Mouse (Mus musculus) cerebellum, adult 11 months (tissue): ENCODE results near the gene Nxpe2.
"Not testable (repeated sequence)": the region's sequence is repeated elsewhere in the genome, so short reads cannot be mapped to it uniquely, and the experiment has no call there.

ENCODE experiments used
- DNase-seq: peaks from one replicate; pipeline ENCODE4 v3.0.0; 2022

The Nxpe2 gene

GRCm38 (mm10) chr9:48353148-48353698 lies at the start of gene Nxpe2:
Nxpe2 (minus strand) TSS chr9:48353454.
- DNase-seq = no peak

- no peak for DNase-seq
Measured at GRCm38 (mm10) chr9:48389983-48390382, 36.7 kb upstream of the Nxpe2 start.

GRCm38 (mm10) chr9:48388451-48388850 lies 35.2 kb upstream of the Nxpe2 start:
- DNase-seq = no peak

GRCm38 (mm10) chr9:48374357-48374756 lies 21.1 kb upstream of the Nxpe2 start:
- no peak for DNase-seq

DNA sequence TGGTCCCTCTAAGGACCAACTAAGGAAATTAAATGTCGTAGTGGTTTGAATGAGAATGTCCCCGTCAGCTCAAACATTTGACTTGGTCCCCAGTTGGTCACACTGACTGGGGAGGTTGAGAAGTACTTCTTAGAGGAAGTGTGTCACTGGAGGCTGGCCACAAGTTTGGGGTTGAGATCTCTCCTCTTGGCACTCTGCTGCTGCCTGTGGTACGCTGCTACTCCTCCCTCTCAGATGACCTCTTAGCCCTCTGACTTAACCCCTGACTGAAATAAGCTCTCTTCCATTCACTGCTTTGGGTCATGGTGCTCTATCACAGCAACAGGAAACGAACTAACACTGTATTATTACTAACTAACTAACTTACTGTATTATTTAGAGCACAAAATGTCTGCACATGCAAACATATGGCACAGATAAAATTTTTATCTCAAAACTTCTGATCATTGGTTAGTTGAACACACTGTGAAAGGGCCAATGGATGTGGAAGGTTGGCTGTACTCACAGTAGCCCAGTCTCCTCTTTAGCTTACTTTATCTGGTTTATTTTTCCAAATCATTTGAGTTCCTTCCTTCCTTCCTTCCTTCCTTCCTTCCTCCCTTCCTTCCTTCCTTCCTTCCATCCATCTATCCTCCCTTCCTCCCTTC lies 20.1 kb upstream of the Nxpe2 start:
- DNase-seq = no peak

DNA sequence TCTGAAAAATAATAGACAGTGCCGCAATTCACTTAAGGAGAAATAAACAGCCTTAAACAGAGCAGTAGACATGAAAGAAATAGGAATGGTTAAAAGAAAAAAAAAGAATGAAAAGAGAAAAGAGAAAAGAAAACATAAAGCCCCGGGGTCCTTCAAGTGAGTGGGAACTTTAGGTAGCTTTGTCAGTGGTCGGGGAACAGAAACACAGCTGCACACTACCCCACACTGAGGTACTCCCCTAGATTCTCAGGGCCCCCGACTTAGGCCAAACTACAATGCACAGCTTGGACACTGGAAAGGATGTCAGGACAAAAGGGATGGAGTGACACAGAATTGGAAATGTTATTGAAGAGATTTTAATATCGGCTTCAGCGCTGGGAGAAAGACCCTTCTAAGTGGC lies 9.5 kb upstream of the Nxpe2 start:
- DNase-seq = no peak

- no peak for DNase-seq
Measured at GRCm38 (mm10) chr9:48361815-48362631, 8.8 kb upstream of the Nxpe2 start.

GRCm38 (mm10) chr9:48360826-48361225 lies 7.6 kb upstream of the Nxpe2 start:
- no peak for DNase-seq

DNA sequence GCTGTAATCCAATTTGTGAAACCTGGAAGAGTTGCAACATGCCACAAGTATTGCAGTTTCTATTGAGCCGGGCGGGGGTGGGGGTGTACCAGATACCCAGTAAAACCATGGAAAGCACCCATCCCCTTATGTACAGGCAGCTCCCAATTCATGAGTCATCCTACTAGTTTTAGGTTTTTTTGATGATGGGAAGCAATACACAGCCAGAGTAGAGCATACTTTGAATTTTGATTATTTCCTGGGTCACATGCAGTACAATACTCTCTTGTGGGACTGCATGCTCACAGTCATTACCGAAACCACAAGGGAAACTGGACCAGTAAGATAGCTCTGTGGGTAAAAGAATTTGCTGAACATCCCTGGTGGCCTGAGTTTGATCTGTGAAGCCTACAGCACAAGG lies 3.8 kb upstream of the Nxpe2 start:
- DNase-seq = no peak

DNA sequence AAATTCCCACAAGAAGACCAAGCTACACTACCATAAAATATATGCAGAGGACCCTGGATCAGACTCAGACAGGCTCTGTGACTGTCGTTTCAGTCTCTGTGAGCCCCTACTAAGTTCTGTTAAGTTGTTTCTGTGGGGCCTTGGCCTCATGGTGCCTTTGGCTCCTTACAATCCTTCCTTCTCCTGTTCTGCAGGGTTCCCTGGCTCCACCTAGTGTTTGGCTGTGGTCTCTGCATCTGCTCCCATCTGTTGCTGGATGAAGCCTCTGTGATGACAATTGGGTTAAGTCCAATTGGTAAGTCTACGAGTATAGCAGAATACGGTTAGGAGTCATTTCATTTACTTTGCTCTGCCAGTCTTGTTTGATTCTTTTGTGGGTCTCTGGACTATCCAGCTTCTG lies 1.5 kb upstream of the Nxpe2 start:
- peak; percentile 57 for DNase-seq

DNA sequence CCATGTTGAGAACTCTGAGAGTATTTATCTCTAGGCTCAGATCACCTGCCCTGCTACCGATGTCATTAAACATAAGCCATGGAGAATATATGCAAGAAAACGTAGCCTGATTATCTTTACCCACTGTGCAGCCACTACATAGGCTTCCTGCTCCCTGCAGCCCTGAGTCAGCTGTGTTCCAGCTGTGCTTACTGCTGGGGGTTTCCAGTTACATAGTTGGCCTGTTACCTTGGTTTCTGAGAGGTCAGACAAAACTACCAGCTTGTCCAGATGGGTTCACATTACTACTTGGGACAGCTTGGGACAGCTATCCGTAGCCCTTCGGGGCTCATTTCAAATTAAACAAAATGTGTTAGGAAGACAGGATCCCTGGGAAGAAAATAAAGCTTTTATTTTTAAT lies 868 bp upstream of the Nxpe2 start:
- no peak for DNase-seq

DNA sequence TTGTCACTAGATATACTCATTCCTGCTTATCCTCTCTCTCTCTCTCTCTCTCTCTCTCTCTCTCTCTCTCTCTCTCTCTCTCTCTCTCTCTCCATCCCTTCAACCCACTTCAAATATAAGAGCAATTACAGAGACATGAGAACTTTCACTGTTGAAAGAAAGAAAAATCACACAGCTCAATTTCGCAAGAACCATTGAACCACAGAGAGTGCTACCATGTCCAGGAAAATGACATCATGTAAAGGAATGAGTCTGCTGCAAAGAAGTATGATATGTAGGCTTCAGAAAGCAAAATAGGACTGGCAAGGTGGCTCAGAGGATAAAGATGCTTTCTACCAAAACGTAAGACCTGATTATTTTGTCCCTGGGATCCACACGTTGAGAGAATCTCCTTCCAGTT lies 7.4 kb downstream of the Nxpe2 start:
- no peak for DNase-seq

GRCm38 (mm10) chr9:48345456-48345855 lies 7.8 kb downstream of the Nxpe2 start:
- no peak for DNase-seq

- DNase-seq = no peak
Measured at GRCm38 (mm10) chr9:48340708-48341380, 12.4 kb downstream of the Nxpe2 start.

DNA sequence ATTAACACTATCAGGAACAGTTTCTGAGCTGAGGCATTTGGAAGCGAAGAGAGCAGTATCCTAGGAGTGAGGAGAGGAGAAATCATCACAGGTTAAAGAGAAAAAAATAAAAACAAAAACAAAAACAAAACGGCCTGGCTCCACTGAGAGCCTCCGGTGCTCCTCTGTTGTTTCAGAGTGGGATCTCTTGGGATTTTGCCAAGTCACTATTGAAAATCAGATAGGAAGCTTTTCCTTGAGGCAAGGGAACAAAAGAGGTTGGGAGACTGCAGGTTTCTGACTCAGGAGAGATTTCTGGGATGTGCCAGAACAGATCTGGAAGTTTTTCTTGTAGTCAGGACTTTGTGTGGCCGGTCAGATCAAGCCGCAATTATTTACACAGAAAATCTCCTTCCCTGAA lies 13.7 kb downstream of the Nxpe2 start:
- no peak for DNase-seq

DNA sequence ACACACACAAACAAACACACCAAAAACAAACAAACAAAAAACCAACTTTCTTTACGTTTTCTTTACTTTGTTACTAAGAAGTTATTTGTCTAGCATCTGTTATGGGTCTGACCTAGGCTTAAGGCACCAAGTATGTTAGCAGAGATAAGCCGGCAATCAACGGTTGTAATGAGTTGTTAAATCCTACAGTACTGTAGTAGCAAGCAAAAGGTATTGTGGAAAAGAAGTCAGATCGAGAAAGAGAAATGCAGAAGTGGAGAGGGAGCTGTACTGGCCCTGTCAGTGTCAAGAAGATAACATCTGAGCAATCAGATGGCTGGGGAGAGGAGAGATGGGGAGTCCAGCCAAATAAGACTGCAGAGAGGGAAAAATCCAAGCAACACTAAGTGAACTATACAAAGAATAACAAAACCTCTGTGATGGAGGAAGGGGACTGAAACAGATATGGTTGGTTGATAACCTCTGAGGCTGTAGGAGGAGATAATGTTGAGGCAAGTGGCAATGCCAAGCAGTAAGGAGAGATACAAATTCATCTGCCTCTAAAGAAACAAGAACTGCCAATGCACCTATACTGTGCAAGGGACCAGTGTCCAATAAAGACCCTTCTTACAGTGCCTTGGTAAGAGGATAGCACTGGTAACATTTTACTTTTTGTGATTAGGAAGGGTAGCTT lies 14.3 kb downstream of the Nxpe2 start:
- DNase-seq = no peak

DNA sequence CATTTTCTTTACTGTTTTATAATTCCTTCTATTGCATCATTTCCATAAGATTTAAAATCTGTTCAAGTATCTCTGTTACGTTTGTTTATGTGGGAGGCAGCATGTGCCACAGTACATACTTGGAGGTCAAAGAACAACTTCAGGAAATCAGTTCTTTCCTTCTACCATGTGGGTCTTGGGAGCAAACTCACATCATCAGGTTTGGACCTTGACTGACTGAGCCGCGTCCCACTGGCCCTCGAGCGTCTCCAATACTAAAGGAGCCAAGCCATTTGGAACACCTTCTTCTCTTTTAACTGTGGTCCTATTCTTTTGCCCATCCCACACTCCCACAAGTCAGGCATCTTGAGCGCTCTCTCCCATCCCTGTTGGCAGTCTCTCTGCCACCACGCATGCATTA lies 23.7 kb downstream of the Nxpe2 start:
- DNase-seq = no peak

- DNase-seq = no peak
Measured at GRCm38 (mm10) chr9:48326338-48326737, 26.9 kb downstream of the Nxpe2 start.

DNA sequence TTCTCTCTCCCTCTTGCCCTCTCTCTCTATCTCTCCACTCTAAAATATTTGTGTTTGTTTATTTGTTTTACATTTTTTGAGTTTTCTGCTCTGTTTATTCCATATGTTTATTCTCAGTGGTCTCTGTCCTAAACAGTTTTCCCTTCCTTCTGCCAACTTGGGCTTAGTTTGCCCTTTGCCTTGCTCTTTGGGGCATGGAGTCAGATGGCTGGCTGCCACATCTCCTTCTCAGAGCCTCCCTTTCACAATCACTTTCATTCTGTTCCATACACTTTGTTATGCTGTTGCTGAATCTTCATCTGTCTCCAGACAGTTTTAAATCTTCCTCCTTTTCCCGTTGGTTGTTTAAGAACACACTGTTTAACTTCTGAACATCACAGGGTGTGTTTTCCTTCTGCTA lies 37.4 kb downstream of the Nxpe2 start:
- DNase-seq = no peak

DNA sequence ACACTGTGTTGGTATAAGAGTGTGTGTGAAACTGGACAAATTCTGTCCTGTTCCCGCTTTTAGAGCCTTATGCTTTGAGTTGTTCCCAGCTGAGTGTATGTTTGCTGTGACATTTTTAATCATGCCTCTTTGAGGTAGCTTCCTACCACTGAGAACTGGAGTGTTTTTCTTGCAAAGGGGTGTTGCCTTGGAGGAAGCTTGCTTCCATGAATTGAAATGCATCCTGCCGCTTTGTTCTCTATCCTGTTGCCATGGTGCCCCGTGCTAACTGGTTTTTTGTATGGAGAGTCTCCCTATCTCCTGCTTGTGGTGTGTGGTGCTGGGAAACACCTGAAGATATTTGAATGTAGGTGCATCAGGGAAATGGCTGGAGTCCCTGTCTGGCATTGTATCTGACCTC lies 39.1 kb downstream of the Nxpe2 start:
- DNase-seq = no peak

DNA sequence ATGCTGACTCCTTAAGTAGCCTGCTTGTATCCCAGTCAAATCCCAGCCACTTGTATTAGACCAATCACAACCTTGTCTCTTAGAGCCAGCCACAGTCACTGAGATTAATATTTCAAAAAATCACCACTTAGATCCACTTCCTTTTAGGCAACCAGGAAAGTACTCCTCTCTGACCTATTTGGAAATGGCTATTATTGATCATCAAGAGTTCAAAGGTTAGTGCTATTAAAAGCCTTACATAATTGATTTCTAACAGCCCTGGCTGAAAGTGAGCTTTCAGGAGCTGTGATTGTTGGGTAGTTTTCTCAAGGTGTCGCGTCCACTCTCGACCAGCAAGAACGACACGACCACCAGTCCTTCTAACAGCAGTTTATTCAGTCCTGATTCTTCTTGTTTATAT lies 42.0 kb downstream of the Nxpe2 start:
- DNase-seq = no peak

DNA sequence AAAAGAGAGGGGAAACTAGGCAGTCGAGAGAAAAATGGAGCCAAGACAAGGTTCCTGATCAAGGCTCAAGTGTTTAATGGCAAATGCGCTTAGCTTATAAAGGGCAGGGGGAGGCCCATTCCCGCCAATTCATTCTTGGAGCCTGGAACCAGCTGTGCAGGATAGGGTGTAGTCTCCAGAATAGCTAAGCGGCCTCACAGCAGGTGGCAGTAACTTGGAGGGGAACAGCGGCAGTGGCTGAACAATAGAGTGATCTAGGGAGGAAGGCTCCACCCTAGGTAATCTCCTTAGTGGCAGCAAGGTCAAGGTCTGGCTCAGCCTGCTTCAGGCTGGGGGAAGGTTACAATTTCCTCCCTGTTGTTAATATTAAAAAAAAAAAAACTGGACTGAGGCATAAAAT lies 49.7 kb downstream of the Nxpe2 start:
- not testable (repeated sequence) for DNase-seq

DNA sequence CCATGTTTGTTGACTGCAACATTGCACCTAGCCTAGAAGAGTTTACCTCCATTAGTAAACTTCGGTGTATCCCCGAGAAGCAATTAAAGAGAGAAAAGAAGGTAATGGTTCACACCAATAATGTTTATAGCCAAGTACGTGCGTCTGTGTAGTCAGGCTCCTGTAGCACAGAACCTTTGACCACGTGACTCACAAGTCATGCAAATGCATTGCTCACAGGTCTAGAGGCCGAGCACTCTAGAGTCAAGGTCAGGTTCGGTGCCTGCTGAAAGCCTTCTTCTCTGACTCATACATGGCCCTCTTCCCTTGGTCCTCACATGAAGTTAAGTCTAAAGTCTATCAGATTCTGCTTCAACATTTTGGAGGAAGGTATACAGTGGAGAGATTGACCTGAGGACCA lies 54.3 kb downstream of the Nxpe2 start:
- no peak for DNase-seq
